Mouse (Mus musculus): ENCODE measurements at regions not wholly inside any gene's neighbourhood (a gene's known extent, or its start where the extent isn't known, plus 50 kb on each side); places are given as distances from the start of the nearest gene placed in this dataset.

GRCm38 (mm10) chr12:79967491-79968255 lies 145.1 kb downstream of the Zfp36l1 start:
- DNase-seq (ENCODE audit: low spot score in 2 of 2): no peak

- DNase-seq (ENCODE audit: low spot score in 2 of 2): no peak
Measured at GRCm38 (mm10) chr12:79966621-79967490, 146.0 kb downstream of the Zfp36l1 start.

GRCm38 (mm10) chr12:79966289-79966615 lies 146.6 kb downstream of the Zfp36l1 start:
- no peak for DNase-seq (ENCODE audit: low spot score in 2 of 2)

GRCm38 (mm10) chr12:79965471-79966288 lies 147.1 kb downstream of the Zfp36l1 start:
- peak in 1 of 2 experiments; percentile 51 for DNase-seq (ENCODE audit: low spot score in 2 of 2)

- DNase-seq (ENCODE audit: low spot score in 2 of 2): no peak
Measured at GRCm38 (mm10) chr12:79963443-79964025, 149.3 kb downstream of the Zfp36l1 start.

GRCm38 (mm10) chr12:79962649-79963236 lies 150.1 kb downstream of the Zfp36l1 start:
- DNase-seq (ENCODE audit: low spot score in 2 of 2): no peak

- DNase-seq (ENCODE audit: low spot score in 2 of 2): no peak
Measured at GRCm38 (mm10) chr12:79961881-79962280, 150.9 kb downstream of the Zfp36l1 start.

GRCm38 (mm10) chr12:79961076-79961475 lies 151.7 kb downstream of the Zfp36l1 start:
- DNase-seq (ENCODE audit: low spot score in 2 of 2): no peak

- no peak for DNase-seq (ENCODE audit: low spot score in 2 of 2)
Measured at GRCm38 (mm10) chr12:79960446-79960845, 152.4 kb downstream of the Zfp36l1 start.

GRCm38 (mm10) chr12:79959540-79960305 lies 153.1 kb downstream of the Zfp36l1 start:
- DNase-seq (ENCODE audit: low spot score in 2 of 2): no peak

- DNase-seq (ENCODE audit: low spot score in 2 of 2): no peak
Measured at GRCm38 (mm10) chr12:79957211-79957610, 155.6 kb downstream of the Zfp36l1 start.

- no peak for DNase-seq (ENCODE audit: low spot score in 2 of 2)
Measured at GRCm38 (mm10) chr12:79956351-79956750, 156.5 kb downstream of the Zfp36l1 start.

GRCm38 (mm10) chr12:79955501-79955900 lies 157.3 kb downstream of the Zfp36l1 start:
- DNase-seq (ENCODE audit: low spot score in 2 of 2): no peak

GRCm38 (mm10) chr12:79950579-79951112 lies 162.2 kb downstream of the Zfp36l1 start:
- no peak for DNase-seq (ENCODE audit: low spot score in 2 of 2)

- no peak for DNase-seq (ENCODE audit: low spot score in 2 of 2)
Measured at GRCm38 (mm10) chr12:79949101-79949824, 163.6 kb downstream of the Zfp36l1 start.

- no peak for DNase-seq (ENCODE audit: low spot score in 2 of 2)
Measured at GRCm38 (mm10) chr12:79947574-79947973, 165.2 kb downstream of the Zfp36l1 start.

GRCm38 (mm10) chr12:79946777-79947176 lies 166.0 kb downstream of the Zfp36l1 start:
- no peak for DNase-seq (ENCODE audit: low spot score in 2 of 2)

- DNase-seq (ENCODE audit: low spot score in 2 of 2): no peak
Measured at GRCm38 (mm10) chr12:79945899-79946298, 166.9 kb downstream of the Zfp36l1 start.

GRCm38 (mm10) chr12:79944714-79945493 lies 167.9 kb downstream of the Zfp36l1 start:
- DNase-seq (ENCODE audit: low spot score in 2 of 2): no peak
